Comparison of ENCODE assay signal across 10 mouse cellular contexts in the genomic region with DNA sequence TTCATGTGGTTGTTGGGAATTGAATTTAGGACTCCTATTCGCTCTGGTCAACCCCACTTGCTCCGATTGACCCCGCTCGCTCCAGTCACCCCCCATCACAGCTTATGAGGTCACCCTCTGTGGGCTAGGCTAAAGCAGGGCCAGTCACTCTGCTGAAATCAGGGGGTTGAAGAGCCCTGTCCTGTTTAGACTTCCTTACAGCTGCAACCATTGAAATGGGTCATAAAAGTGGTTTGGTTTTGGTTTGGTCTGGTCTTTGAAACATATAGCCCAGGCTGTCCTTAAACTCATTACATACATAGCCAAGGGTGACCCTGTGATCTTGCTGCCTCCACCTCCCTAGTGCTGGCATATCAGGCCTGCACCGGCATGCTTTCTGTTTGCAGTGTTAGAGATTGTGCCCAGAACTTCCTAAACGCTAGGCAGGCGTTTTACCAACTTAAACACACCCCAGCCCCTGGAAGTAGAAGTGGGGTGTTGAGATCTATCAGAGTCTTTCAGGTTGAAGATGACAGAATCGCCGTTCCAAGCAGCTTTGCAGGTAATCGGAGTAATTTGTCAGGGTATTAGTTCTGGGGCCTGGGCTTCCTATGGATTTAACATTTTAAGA. TPM values are rescaled to one million over a fixed set of nuclear protein-coding genes. Genes with fewer than 3 reads are reported as not detected.
DNase-seq lines count a peak whose midpoint lies in the region; ATAC-seq and TF ChIP-seq lines count a peak whose summit lies in the region.
"Had no signal": no experiment of that assay in that cellular context is flagged by ENCODE, and none has a peak within 500 bp of the region (broad histone marks: within the 10 kb centered on the region; RNA-seq: fewer than 3 reads in every experiment).

No protein-coding gene starts in this region.

- DNase-seq in heart, adult 8-10 months (ENCODE audit: low spot score): no peak
- DNase-seq in left cerebral cortex, adult 2 months (ENCODE audit: extremely low spot score in 1 of 2, low spot score in 2 of 2): no peak
- no peak for DNase-seq in left cerebral cortex, postnatal 36 days (ENCODE audit: low spot score in 2 of 2)
- peak; percentile 62 for DNase-seq in liver, embryonic 13.5 days
- no peak for DNase-seq in gastrocnemius, postnatal 36 days
- no peak for DNase-seq in thymus, adult 2 months
- DNase-seq: B cell, adult 2 months had no signal

- peak overlapping the region; percentile 88 for H3K27ac ChIP-seq in heart, embryonic 11.5 days (ENCODE audit: low read depth, low read length)
- H3K27ac ChIP-seq in left cerebral cortex, adult 2 months: peak overlapping the region; percentile 78
- H3K27ac ChIP-seq in liver, embryonic 13.5 days: peak overlapping the region; percentile 98
- no peak overlapping the region for H3K27ac ChIP-seq in thymus, adult 2 months (ENCODE audit: control insufficient read depth, insufficient read depth, low read length)
- H3K27ac ChIP-seq: forebrain, embryonic 15.5 days had no signal

- no peak for ATAC-seq in heart, embryonic 11.5 days (replicated peaks; ENCODE audit: insufficient number of reproducible peaks, low FRiP score, low TSS enrichment)
- ATAC-seq in common myeloid progenitor, adult 5-6 weeks (replicated peaks; ENCODE audit: low read depth, poor library complexity, severe bottlenecking): 0 out of 2 replicates have a peak, but pooled peaks have one; percentile 4
- peak; percentile 60 for ATAC-seq in liver, embryonic 13.5 days (ENCODE audit: low read depth)

- H3K4me3 ChIP-seq in heart, embryonic 11.5 days (ENCODE audit: low read depth, low read length): no peak overlapping the region
- H3K4me3 ChIP-seq in left cerebral cortex, adult 2 months: no peak overlapping the region
- H3K4me3 ChIP-seq in liver, embryonic 13.5 days (replicated peaks): peak overlapping the region; percentile 36
- no peak overlapping the region for H3K4me3 ChIP-seq in thymus, adult 2 months (ENCODE audit: control insufficient read depth, insufficient read depth, low read length)
- H3K4me3 ChIP-seq: forebrain, embryonic 15.5 days had no signal

- H3K9ac ChIP-seq in heart, embryonic 11.5 days (ENCODE audit: low read depth, low read length): no peak overlapping the region; the same call in 1 of the 2 replicates
- peak overlapping the region; percentile 57 for H3K9ac ChIP-seq in liver, embryonic 13.5 days
- H3K9ac ChIP-seq: forebrain, embryonic 15.5 days had no signal

- WGBS in heart, embryonic 11.5 days (ENCODE audit: insufficient replicate concordance): 71% methylated on average over 10 of the region's 10 CpGs
- WGBS in liver, embryonic 13.5 days (ENCODE audit: insufficient replicate concordance): 45% methylated on average over 10 of the region's 10 CpGs
- WGBS in thymus, adult 2 months: 88% methylated on average over 10 of the region's 10 CpGs

- H3K4me2 ChIP-seq in heart, embryonic 11.5 days: peak overlapping the region; percentile 19; the same call in 1 of the 2 replicates
- peak overlapping the region; percentile 68 for H3K4me2 ChIP-seq in liver, embryonic 13.5 days
- H3K4me2 ChIP-seq: forebrain, embryonic 15.5 days had no signal

- TF ChIP-seq POLR2A in thymus, adult 2 months (IDR thresholded peaks at IDR 0.05; ENCODE audit: control insufficient read depth, extremely low read depth, insufficient read depth, low read length, poor library complexity): no peak

- no peaks in the 10 kb centered on the region for H3K27me3 ChIP-seq in heart, embryonic 11.5 days (ENCODE audit: control insufficient read depth, insufficient read depth, low read length)
- no peaks in the 10 kb centered on the region for H3K27me3 ChIP-seq in liver, embryonic 13.5 days
- no peaks in the 10 kb centered on the region for H3K27me3 ChIP-seq in thymus, adult 2 months (ENCODE audit: control insufficient read depth, insufficient read depth, low read length)
- H3K27me3 ChIP-seq: forebrain, embryonic 15.5 days had no signal

- H3K4me1 ChIP-seq in heart, embryonic 11.5 days (ENCODE audit: control insufficient read depth, insufficient read depth, low read length): peaks cover 44% of the 10 kb centered on the region
- peaks cover 87% of the 10 kb centered on the region for H3K4me1 ChIP-seq in liver, embryonic 13.5 days (replicated peaks)
- peaks cover 18% of the 10 kb centered on the region for H3K4me1 ChIP-seq in thymus, adult 2 months (replicated peaks; ENCODE audit: control insufficient read depth, insufficient read depth, low read length)

- intact Hi-C loops in left cerebral cortex, adult 2 months (cut with DNase I): no loop called here
- intact Hi-C loops in left cerebral cortex, postnatal 36 days (cut with DNase I): no loop called here
- intact Hi-C loops in gastrocnemius, postnatal 36 days (cut with DNase I): no loop called here

- H3K36me3 ChIP-seq in heart, embryonic 11.5 days (ENCODE audit: control insufficient read depth, insufficient read depth, low read length): no peaks in the 10 kb centered on the region
- H3K36me3 ChIP-seq in liver, embryonic 13.5 days: no peaks in the 10 kb centered on the region
- H3K36me3 ChIP-seq in thymus, adult 2 months (ENCODE audit: control insufficient read depth, insufficient read depth, low read length): no peaks in the 10 kb centered on the region
- H3K36me3 ChIP-seq: forebrain, embryonic 15.5 days had no signal

- no peaks in the 10 kb centered on the region for H3K9me3 ChIP-seq in heart, embryonic 11.5 days (replicated peaks; ENCODE audit: control insufficient read depth, low read length)
- H3K9me3 ChIP-seq in liver, embryonic 13.5 days (replicated peaks): no peaks in the 10 kb centered on the region
- H3K9me3 ChIP-seq: forebrain, embryonic 15.5 days had no signal

- no peak for TF ChIP-seq CTCF in left cerebral cortex, adult 2 months (IDR thresholded peaks at IDR 0.05)
- TF ChIP-seq CTCF in thymus, adult 2 months (IDR thresholded peaks at IDR 0.05; ENCODE audit: borderline replicate concordance, control insufficient read depth, extremely low read depth, insufficient read depth, low read length, poor library complexity): no peak

RNA-seq across cellular contexts. Expression of a gene that starts 5.8 kb away (rescaled TPM):
- 27.4 and 28.3 TPM in 2 replicates for polyA plus RNA-seq in heart, embryonic 11.5 days (2014; fragmentation: Nextera tagmentation; extraction: Ambion mirVana)
- 10 to 100 TPM; 34.3 to 51.3 (median 39.8) TPM for total RNA-seq in heart, adult 8-10 months (2022)
- 10 to 100 TPM; 22.6 to 26.1 TPM for total RNA-seq in left cerebral cortex, adult 2 months (2021)
- total RNA-seq in left cerebral cortex, postnatal 36 days (2021): 10 to 100 TPM; 25.9 to 29.8 TPM
- 26.8 and 55.2 TPM in 2 replicates for total RNA-seq in common myeloid progenitor, adult 5-6 weeks (2017)
- polyA plus RNA-seq in liver, embryonic 13.5 days (2015; fragmentation: Nextera tagmentation; extraction: Ambion mirVana): 21.4 and 21.7 TPM in 2 replicates
- total RNA-seq in gastrocnemius, postnatal 36 days (2021): 10 to 100 TPM in 1 of 2 experiments, 1 to 10 TPM in 1; 10.0 to 13.8 TPM
- polyA plus RNA-seq in thymus, adult 2 months (2012; rRNA removed): 20.7 and 28.1 TPM in 2 replicates
